Mouse (Mus musculus) CH12.LX (cell line): Measurements from ENCODE around the gene Supt3. TPM values are rescaled to one million over a fixed set of nuclear protein-coding genes. Genes with fewer than 3 reads are reported as not detected.

Source experiments
- DNase-seq: peaks from one replicate; pipeline ENCODE4 v3.0.0-alpha.2; 2013; ENCODE audit errors: extremely low read depth
- H3K27ac ChIP-seq: 2 replicates; pipeline ENCODE4 v1.5.1; 2012; ENCODE audit warnings: low read depth, mild to moderate bottlenecking, control low read depth, moderate library complexity; ENCODE audit not compliant: insufficient read depth
- H3K27me3 ChIP-seq: replicated peaks from 2 replicates; pipeline ENCODE3; 2012; ENCODE audit warnings: inconsistent platforms
- H3K36me3 ChIP-seq, 2 experiments: replicated peaks in 1 of 2; 2 replicates each; pipeline versions ENCODE3 to v1.6.1; 2012; ENCODE audit warnings: inconsistent platforms in 1 of 2, low read length in 1 of 2, mild to moderate bottlenecking in 1 of 2, mixed read lengths in 1 of 2, moderate library complexity in 1 of 2; ENCODE audit not compliant: control insufficient read depth in 1 of 2, insufficient read depth in 1 of 2
- H3K4me1 ChIP-seq, 2 experiments: 2 replicates each; pipeline ENCODE4 v1.6.1; 2012; ENCODE audit warnings: inconsistent platforms in 1 of 2, moderate library complexity in 1 of 2; ENCODE audit not compliant: insufficient read depth in 2 of 2, control insufficient read depth in 1 of 2
- H3K4me2 ChIP-seq: 2 replicates; pipeline ENCODE4 v1.6.1; 2012; ENCODE audit warnings: low read depth, mild to moderate bottlenecking, control low read depth; ENCODE audit not compliant: poor library complexity, insufficient read depth, severe bottlenecking
- H3K4me3 ChIP-seq, 3 experiments: fragments of 150-350 bp in 1 of 3; sonication (generic) in 1 of 3; replicated peaks in 1 of 3; 2 replicates each; pipeline versions ENCODE3 to v1.5.1; 2011 to 2012; ENCODE audit warnings: low read depth in 2 of 3, low read length in 2 of 3, mild to moderate bottlenecking in 2 of 3, moderate library complexity in 2 of 3, control low read depth in 1 of 3, improper control_type of control experiment in 1 of 3, inconsistent platforms in 1 of 3, mixed read lengths in 1 of 3; ENCODE audit not compliant: poor library complexity in 1 of 3
- H3K79me2 ChIP-seq: replicated peaks from 2 replicates; pipeline ENCODE4 v1.6.1; 2012; ENCODE audit warnings: mild to moderate bottlenecking, moderate library complexity; ENCODE audit not compliant: control insufficient read depth, poor library complexity, insufficient read depth, severe bottlenecking; ENCODE audit errors: extremely low read depth
- H3K9ac ChIP-seq: 2 replicates; pipeline ENCODE4 v1.6.1; 2012; ENCODE audit warnings: low read depth, mild to moderate bottlenecking, control low read depth, moderate library complexity; ENCODE audit not compliant: insufficient read depth
- H3K9me3 ChIP-seq: replicated peaks from 2 replicates; pipeline ENCODE3; 2012; ENCODE audit warnings: low read length, inconsistent platforms, mixed read lengths
- CHD1 ChIP-seq: IDR thresholded peaks from 2 replicates; pipeline ENCODE4 v1.6.1; 2012; ENCODE audit warnings: low read depth, low read length, improper control_type of control experiment, inconsistent platforms
- CHD2 ChIP-seq: IDR thresholded peaks from 2 replicates; pipeline ENCODE4 v1.6.1; 2011; ENCODE audit warnings: low read length, improper control_type of control experiment
- CTCF ChIP-seq, 2 experiments: IDR thresholded peaks in 1 of 2; conservative IDR thresholded peaks in 1 of 2; 2 replicates each; pipeline ENCODE4 v1.5.1; 2011 to 2012; ENCODE audit warnings: low read depth in 2 of 2, low read length in 2 of 2, improper control_type of control experiment in 1 of 2, inconsistent platforms in 1 of 2, mild to moderate bottlenecking in 1 of 2, moderate library complexity in 1 of 2
- ETS1 ChIP-seq: conservative IDR thresholded peaks from 2 replicates; pipeline ENCODE4 v1.6.1; 2012; ENCODE audit warnings: low read depth, mild to moderate bottlenecking, inconsistent platforms, low read length, improper control_type of control experiment, moderate library complexity
- NELFE ChIP-seq: IDR thresholded peaks from 2 replicates; pipeline ENCODE4 v1.6.1; 2011; ENCODE audit warnings: low read depth, low read length, improper control_type of control experiment
- NRF1 ChIP-seq: IDR thresholded peaks from 2 replicates; pipeline ENCODE4 v1.6.1; 2014; ENCODE audit warnings: low read depth, mild to moderate bottlenecking, inconsistent platforms, low read length, improper control_type of control experiment, moderate library complexity
- RAD21 ChIP-seq: IDR thresholded peaks from 2 replicates; pipeline ENCODE4 v1.6.1; 2011; ENCODE audit warnings: low read depth, mild to moderate bottlenecking, low read length, improper control_type of control experiment, moderate library complexity
- SIN3A ChIP-seq: IDR thresholded peaks from 2 replicates; pipeline ENCODE4 v1.6.1; 2012; ENCODE audit warnings: low read length, improper control_type of control experiment, inconsistent platforms
- TBP ChIP-seq: conservative IDR thresholded peaks from 2 replicates; pipeline ENCODE4 v1.6.1; 2011; ENCODE audit warnings: low read depth, low read length, improper control_type of control experiment
- TCF12 ChIP-seq: IDR thresholded peaks from 2 replicates; pipeline ENCODE4 v1.6.1; 2014; ENCODE audit warnings: low read depth, mild to moderate bottlenecking, inconsistent platforms, low read length, improper control_type of control experiment
- UBTF ChIP-seq: IDR thresholded peaks from 2 replicates; pipeline ENCODE4 v1.6.1; 2012; ENCODE audit warnings: low read depth, mild to moderate bottlenecking, inconsistent platforms, low read length, improper control_type of control experiment, moderate library complexity
- USF2 ChIP-seq: conservative IDR thresholded peaks from 2 replicates; pipeline ENCODE4 v1.6.1; 2011; ENCODE audit warnings: low read depth, low read length, improper control_type of control experiment
- ZC3H11A ChIP-seq: IDR thresholded peaks from 2 replicates; pipeline ENCODE4 v1.6.1; 2012; ENCODE audit warnings: low read depth, mild to moderate bottlenecking, inconsistent platforms, low read length, improper control_type of control experiment
- ZKSCAN1 ChIP-seq: IDR thresholded peaks from 2 replicates; pipeline ENCODE4 v1.6.1; 2012; ENCODE audit warnings: low read depth, inconsistent platforms, low read length, improper control_type of control experiment, borderline replicate concordance
- ZMIZ1 ChIP-seq: IDR thresholded peaks from 2 replicates; pipeline ENCODE4 v1.6.1; 2012; ENCODE audit warnings: low read depth, mild to moderate bottlenecking, inconsistent platforms, low read length, improper control_type of control experiment
- dilution Hi-C: fragments of 300-500 bp; cut with MboI; formaldehyde crosslinking; loops from 2 replicates; pipeline ENCODE4 v1.14.3; 2020; ENCODE audit warnings: low sequenced_read_pairs; ENCODE audit not compliant: extremely low pct_unique_long_range_greater_than_20kb, extremely low pct_ligation_motif_present
- in situ Hi-C: fragments of 300-500 bp; cut with MboI; formaldehyde crosslinking; loops from 3 replicates; pipeline ENCODE4 v1.14.3; 2019; ENCODE audit warnings: low sequenced_read_pairs, low pct_ligation_motif_present, low pct_unique_long_range_greater_than_20kb, mixed read lengths
- polyA plus RNA-seq: library from polyadenylated mRNA; unstranded; fragments of >175 nt; gene quantifications from 2 replicates; pipeline ENCODE4 v1.2.1, GENCODE M21; 2012; ENCODE audit warnings: low read depth; ENCODE audit not compliant: insufficient read length
- total RNA-seq, 2 experiments: library from RNA; depleted of rRNA; stranded (reverse); fragments of 300-350 nt in 1 of 2; fragments of >200 nt in 1 of 2; gene quantifications; 2 replicates each; pipeline ENCODE4 v1.2.3; 2012 to 2014

Supt3 gene
- total and polyA plus RNA-seq, 3 experiments, result 8.3 to 22.7 (median 13.1) TPM

DNA sequence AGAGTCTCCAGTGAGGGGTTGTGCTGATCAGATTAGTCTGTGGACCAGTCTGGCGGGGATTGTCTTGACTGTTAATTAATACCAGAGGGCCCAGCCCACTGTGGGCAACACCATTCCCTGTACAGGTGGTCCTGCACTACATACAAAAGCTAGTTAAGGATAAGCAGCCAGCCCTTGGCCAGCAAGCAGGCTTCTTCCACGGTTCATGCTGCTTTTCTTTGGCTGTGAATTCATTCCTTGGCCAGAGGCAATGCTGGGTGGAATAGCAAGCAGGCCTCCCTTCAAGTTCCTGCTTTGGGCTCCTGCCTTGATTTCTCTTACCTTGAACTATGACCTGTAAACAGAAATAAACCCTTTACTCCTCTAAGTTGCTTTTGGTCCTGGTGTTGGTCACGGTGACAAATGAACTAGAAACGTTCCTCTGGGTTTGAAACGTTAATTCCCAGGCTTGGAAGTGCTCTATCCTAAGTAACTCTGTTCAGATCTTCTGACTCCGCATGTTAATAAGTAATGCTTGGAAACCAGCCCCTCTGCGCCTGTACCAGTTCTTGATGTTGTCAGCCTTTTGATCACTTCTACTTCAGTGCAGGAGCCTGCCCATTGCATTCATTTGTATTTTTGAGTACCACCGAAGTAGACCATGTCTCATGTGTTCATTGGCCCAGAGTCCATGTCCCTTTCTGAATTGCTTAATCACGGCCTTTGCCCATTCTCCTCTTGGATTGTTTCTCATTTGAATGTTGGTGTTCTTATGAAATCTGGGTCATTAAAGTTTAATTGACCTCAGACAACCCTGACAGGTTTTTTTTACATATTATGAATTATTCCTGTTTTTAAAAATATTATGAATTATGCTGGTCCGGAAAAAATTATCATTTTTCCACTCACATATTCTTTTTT is 356.8 kb downstream of the Supt3 start:
- dilution Hi-C loops, result no loop called here
- Histone ChIP-seq H3K27me3 (no peaks in the 10 kb centered on the region), H3K4me2 (no peak overlapping the region), H3K4me3 (no peak overlapping the region), H3K79me2 (no peaks in the 10 kb centered on the region), H3K9ac (no peak overlapping the region), H3K36me3 (no peaks in the 10 kb centered on the region), H3K4me1 (no peaks in the 10 kb centered on the region), H3K9me3 (no peaks in the 10 kb centered on the region), H3K27ac (no peak overlapping the region)
- DNase-seq, result no peak
- in situ Hi-C loops, result no loop called here
- TF ChIP-seq TBP (no peak), TCF12 (no peak), RAD21 (no peak), NELFE (no peak), ETS1 (no peak), USF2 (no peak), CHD1 (no peak)

DNA sequence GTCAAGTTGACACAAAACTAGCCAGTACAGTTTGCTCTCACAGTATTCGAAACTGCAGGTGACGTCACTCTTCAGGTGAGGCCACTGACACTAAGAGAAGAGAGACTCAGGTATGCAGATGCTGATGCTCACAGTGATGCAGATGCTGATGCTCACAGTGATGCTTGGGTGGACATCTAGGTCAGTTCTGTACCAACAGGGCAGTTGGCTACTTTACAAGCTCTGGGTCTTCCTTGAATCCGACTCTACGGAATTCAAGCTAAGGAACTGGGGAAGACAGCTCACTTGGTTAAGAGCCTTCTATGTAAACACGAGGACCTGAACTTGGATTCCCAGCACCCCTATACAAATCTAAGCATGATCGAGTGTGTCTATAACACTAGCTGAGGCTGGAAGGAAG is 359.5 kb downstream of the Supt3 start:
- no peaks in the 10 kb centered on the region for H3K36me3 ChIP-seq
- in situ Hi-C loops (no loop called here), dilution Hi-C loops (no loop called here)
- H3K27me3 ChIP-seq, result no peaks in the 10 kb centered on the region
- no peaks in the 10 kb centered on the region for H3K9me3 ChIP-seq
- H3K27ac ChIP-seq, result no peak overlapping the region
- no peaks in the 10 kb centered on the region for H3K79me2 ChIP-seq
- H3K4me1 ChIP-seq, result no peaks in the 10 kb centered on the region
- no peak for TF ChIP-seq CTCF (conservative IDR thresholded peaks at IDR 0.05 in 1 of 2, IDR thresholded peaks at IDR 0.05 in 1 of 2; ENCODE audit: low read depth in 2 of 2, low read length in 2 of 2)
- H3K4me2 ChIP-seq, result no peak overlapping the region
- no peak for DNase-seq
- no peak overlapping the region for H3K9ac ChIP-seq
- H3K4me3 ChIP-seq, result no peak overlapping the region

DNA sequence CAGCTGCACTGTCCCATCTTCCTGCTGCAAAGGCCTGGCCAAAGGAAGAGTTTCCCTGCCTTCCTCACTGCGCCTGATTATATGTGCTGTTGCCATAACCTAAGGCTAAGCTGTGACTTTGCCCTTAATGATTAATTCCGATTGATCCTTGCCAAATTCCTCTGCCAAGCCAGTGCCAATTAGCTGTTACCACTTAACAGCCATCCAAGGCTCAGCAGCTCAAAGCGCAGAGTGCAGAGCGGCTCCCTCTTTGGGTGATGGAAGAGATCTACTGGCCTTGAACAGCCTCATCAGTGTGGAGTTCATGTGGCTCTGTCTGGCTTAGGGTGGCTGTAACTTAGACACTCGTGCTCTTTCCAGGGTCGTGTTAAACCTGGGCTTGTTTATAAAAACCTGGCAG is 366.1 kb downstream of the Supt3 start:
- dilution Hi-C loops, result no loop called here
- in situ Hi-C loops, result no loop called here
- no peak for DNase-seq
- H3K79me2 ChIP-seq, result no peaks in the 10 kb centered on the region
- no peaks in the 10 kb centered on the region for H3K9me3 ChIP-seq
- TF ChIP-seq ZKSCAN1 (no peak), TBP (no peak), SIN3A (no peak), CHD2 (no peak), NELFE (no peak), ZC3H11A (no peak), NRF1 (no peak), UBTF (no peak), ZMIZ1 (no peak)
- H3K4me3 ChIP-seq, result no peak overlapping the region
- H3K4me1 ChIP-seq, result no peaks in the 10 kb centered on the region
- H3K36me3 ChIP-seq, result no peaks in the 10 kb centered on the region
- no peak overlapping the region for H3K27ac ChIP-seq
- no peaks in the 10 kb centered on the region for H3K27me3 ChIP-seq
- no peak overlapping the region for H3K9ac ChIP-seq
- H3K4me2 ChIP-seq, result no peak overlapping the region
